Mouse (Mus musculus) erythroblast, embryonic 14.5 days (primary cell): Measurements from ENCODE around the gene Ndufab1. TPM values are rescaled to one million over a fixed set of nuclear protein-coding genes. Genes with fewer than 3 reads are reported as not detected.

Experiments used
- H3K27me3 ChIP-seq: 2 replicates; pipeline ENCODE4 v1.6.1; 2012; ENCODE audit warnings: inconsistent platforms; ENCODE audit not compliant: control insufficient read depth
- H3K36me3 ChIP-seq: 2 replicates; pipeline ENCODE4 v1.6.1; 2012; ENCODE audit warnings: mild to moderate bottlenecking, inconsistent platforms; ENCODE audit not compliant: control insufficient read depth
- H3K4me1 ChIP-seq: 2 replicates; pipeline ENCODE4 v1.6.1; 2012; ENCODE audit warnings: inconsistent platforms; ENCODE audit not compliant: control insufficient read depth
- H3K4me3 ChIP-seq: replicated peaks from 2 replicates; pipeline ENCODE3; 2012; ENCODE audit warnings: moderate library complexity, mild to moderate bottlenecking, inconsistent platforms
- H3K9me3 ChIP-seq: 2 replicates; pipeline ENCODE4 v1.6.1; 2012; ENCODE audit warnings: low read length, inconsistent platforms, mixed read lengths; ENCODE audit not compliant: control insufficient read depth
- GATA1 ChIP-seq: IDR thresholded peaks from 2 replicates; pipeline ENCODE4 v1.6.1; 2012; ENCODE audit warnings: low read length, inconsistent platforms, mixed read lengths
- TAL1 ChIP-seq: IDR thresholded peaks from 3 replicates; pipeline ENCODE4 v1.6.1; 2012; ENCODE audit warnings: low read length, inconsistent platforms, mixed read lengths
- polyA plus RNA-seq: library from polyadenylated mRNA; stranded (reverse); fragments of >175 nt; gene quantifications from 2 replicates; pipeline ENCODE4 v1.2.3, GENCODE M21; 2012

The Ndufab1 gene
- polyA plus RNA-seq, 1 experiment: 110 TPM

- Histone ChIP-seq H3K9me3 (no peaks in the 10 kb centered on the region), H3K36me3 (peaks cover 21% of the 10 kb centered on the region), H3K27me3 (no peaks in the 10 kb centered on the region), H3K4me1 (peaks cover 21% of the 10 kb centered on the region), H3K4me3 (no peak overlapping the region)
- TF ChIP-seq GATA1: no peak
- TF ChIP-seq TAL1: no peak
Measured at GRCm38 (mm10) chr7:122045711-122046110, 56.0 kb downstream of the Ndufab1 start.

DNA sequence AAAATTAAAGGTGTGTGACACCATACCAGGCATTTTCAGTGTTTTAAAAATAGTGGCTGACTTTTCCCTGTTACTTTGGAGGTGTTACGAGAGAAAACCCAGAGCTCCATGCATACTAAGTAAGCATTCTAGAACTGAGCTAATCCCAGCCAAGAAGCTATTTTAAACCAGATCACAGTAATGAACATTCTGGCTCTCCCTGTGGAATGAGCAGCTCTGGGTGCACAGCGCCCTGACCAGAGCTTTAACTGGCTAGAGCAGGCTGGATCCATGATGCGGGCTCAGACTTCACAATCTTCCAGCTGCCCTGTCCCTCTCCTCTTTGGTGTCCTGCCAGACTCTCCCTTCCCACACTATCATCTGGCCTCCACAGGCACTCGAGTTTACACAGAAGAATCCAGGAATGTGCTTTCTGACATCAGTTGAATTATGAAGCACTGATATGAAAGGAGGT, 56.5 kb downstream of the Ndufab1 start:
- Histone ChIP-seq H3K36me3 (peaks cover 21% of the 10 kb centered on the region), H3K4me3 (no peak overlapping the region), H3K27me3 (no peaks in the 10 kb centered on the region), H3K9me3 (no peaks in the 10 kb centered on the region), H3K4me1 (peaks cover 21% of the 10 kb centered on the region)
- TF ChIP-seq TAL1 (no peak), GATA1 (no peak)

GRCm38 (mm10) chr7:122044106-122044505, 57.6 kb downstream of the Ndufab1 start:
- no peak for TF ChIP-seq TAL1
- Histone ChIP-seq H3K27me3 (no peaks in the 10 kb centered on the region), H3K4me3 (no peak overlapping the region), H3K36me3 (peaks cover 29% of the 10 kb centered on the region), H3K9me3 (no peaks in the 10 kb centered on the region), H3K4me1 (peaks cover 21% of the 10 kb centered on the region)

Other genes starting within 250 kb of the Ndufab1 start
- not detected in 2 replicates for gene Scnn1b, start 236.8 kb downstream of the Ndufab1 start, polyA plus RNA-seq
- 0.47 and 0.48 TPM in 2 replicates for gene Cog7, start 120.2 kb downstream of the Ndufab1 start, polyA plus RNA-seq
- gene Gga2, start 80.7 kb downstream of the Ndufab1 start, polyA plus RNA-seq: 2.7 and 2.9 TPM in 2 replicates
- 0.71 and 0.78 TPM in 2 replicates for gene Ubfd1, start 34.7 kb downstream of the Ndufab1 start, polyA plus RNA-seq
- gene Ears2, start 34.6 kb downstream of the Ndufab1 start, polyA plus RNA-seq: 0.10 and 0.21 TPM in 2 replicates
- gene Palb2, start 31.1 kb upstream of the Ndufab1 start, polyA plus RNA-seq: 0.18 and 0.21 TPM in 2 replicates
- 0.54 and 0.77 TPM in 2 replicates for gene Dctn5, start 31.2 kb upstream of the Ndufab1 start, polyA plus RNA-seq
- gene Plk1, start 57.6 kb upstream of the Ndufab1 start, polyA plus RNA-seq: 37.3 and 43.1 TPM in 2 replicates
- not detected in 2 replicates for gene Ern2, start 84.3 kb upstream of the Ndufab1 start, polyA plus RNA-seq
- gene Chp2, start 117.6 kb upstream of the Ndufab1 start, polyA plus RNA-seq: not detected in 2 replicates
- gene Prkcb, start 186.9 kb upstream of the Ndufab1 start, polyA plus RNA-seq: 0.04 TPM in 1 of 2 replicates, not detected in the other